Mouse (Mus musculus): ENCODE results near the gene Hsd3b2. TPM values are rescaled to one million over a fixed set of nuclear protein-coding genes. Genes with fewer than 3 reads are reported as not detected.

Hsd3b2 gene
- polyA plus RNA-seq, 1 experiment from 2014 or later, result 0.56 TPM

DNA sequence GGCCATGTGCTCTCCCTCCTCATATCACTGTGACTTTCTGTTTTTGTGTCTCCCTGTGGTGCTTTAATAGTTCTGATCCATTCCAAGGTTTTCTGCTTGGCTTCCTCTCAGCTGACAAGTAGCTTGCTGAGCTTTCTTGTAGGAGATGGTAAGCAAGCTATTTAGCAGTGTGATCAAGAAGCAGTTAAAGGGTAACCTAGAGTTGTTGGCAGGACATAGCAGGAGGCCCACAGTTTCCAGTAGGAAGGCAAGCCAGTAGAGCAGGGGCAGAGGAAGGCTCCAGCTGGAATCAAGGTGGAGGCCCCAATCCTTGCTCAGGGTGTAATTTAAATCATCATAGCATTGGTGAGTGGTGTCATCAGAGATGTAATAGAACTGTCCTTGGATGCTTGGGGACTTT is 43.6 kb downstream of the Hsd3b2 start:
- H3K9ac ChIP-seq (ENCODE audit: low read depth, low read length), result no peak overlapping the region
- no peak overlapping the region for H3K27ac ChIP-seq (ENCODE audit: low read length)
- H3K27me3 ChIP-seq (replicated peaks; ENCODE audit: control insufficient read depth, insufficient read depth, low read length), result no peaks in the 10 kb centered on the region
- no peak for ATAC-seq
- no peaks in the 10 kb centered on the region for H3K9me3 ChIP-seq (ENCODE audit: control insufficient read depth, low read length)
- no peak overlapping the region for H3K4me3 ChIP-seq (ENCODE audit: low read length)
- H3K36me3 ChIP-seq (ENCODE audit: control insufficient read depth, insufficient read depth, low read length), result no peaks in the 10 kb centered on the region
- H3K4me1 ChIP-seq (ENCODE audit: control insufficient read depth, insufficient read depth, low read length), result no peaks in the 10 kb centered on the region
- H3K4me2 ChIP-seq (ENCODE audit: low read depth, low read length), result no peak overlapping the region

Other genes starting within 250 kb of the Hsd3b2 start
- not detected in 2 replicates for gene Hsd3b4, start 214.0 kb downstream of the Hsd3b2 start, polyA plus RNA-seq (2015; fragmentation: Nextera tagmentation; extraction: Ambion mirVana)
- gene Gm10681, start 135.7 kb downstream of the Hsd3b2 start, polyA plus RNA-seq (2015; fragmentation: Nextera tagmentation; extraction: Ambion mirVana), result not detected in 2 replicates
- not detected in 2 replicates for gene Hsd3b5, start 94.3 kb downstream of the Hsd3b2 start, polyA plus RNA-seq (2015; fragmentation: Nextera tagmentation; extraction: Ambion mirVana)
- gene Hsd3b3, start 38.6 kb upstream of the Hsd3b2 start, polyA plus RNA-seq (2015; fragmentation: Nextera tagmentation; extraction: Ambion mirVana), result 25.9 and 35.3 TPM in 2 replicates
- gene Hsd3b6, start 89.9 kb upstream of the Hsd3b2 start, polyA plus RNA-seq (2015; fragmentation: Nextera tagmentation; extraction: Ambion mirVana), result 0.18 and 0.27 TPM in 2 replicates
- 0.67 and 16.6 TPM in 2 replicates for gene Hsd3b1, start 135.3 kb upstream of the Hsd3b2 start, polyA plus RNA-seq (2015; fragmentation: Nextera tagmentation; extraction: Ambion mirVana)
- 64.9 and 77.4 TPM in 2 replicates for gene Hao2, start 168.7 kb upstream of the Hsd3b2 start, polyA plus RNA-seq (2015; fragmentation: Nextera tagmentation; extraction: Ambion mirVana)

All from intestine, embryonic 16.5 days (tissue).